Mouse (Mus musculus) stomach, embryonic 16.5 days (tissue): ENCODE results near the gene Nr2e1. TPM values are rescaled to one million over a fixed set of nuclear protein-coding genes. Genes with fewer than 3 reads are reported as not detected.

ENCODE experiments used
- ATAC-seq: fragments of 200-750 bp; cut with Nextera tagmentation; 2 replicates; pipeline ENCODE4 v1.8.0; 2017; ENCODE audit warnings: moderate number of reproducible peaks, moderate TSS enrichment; ENCODE audit not compliant: insufficient read depth, low FRiP score
- H3K27ac ChIP-seq: fragments of 300-500 bp; sonication (generic); 2 replicates; pipeline ENCODE4 v1.5.1; 2014; ENCODE audit warnings: low read length
- H3K27me3 ChIP-seq: fragments of 300-500 bp; sonication (generic); 2 replicates; pipeline ENCODE4 v1.6.1; 2014; ENCODE audit warnings: low read length, control low read depth, mixed read lengths; ENCODE audit not compliant: control insufficient read depth, insufficient read depth
- H3K36me3 ChIP-seq: fragments of 300-500 bp; sonication (generic); 2 replicates; pipeline ENCODE4 v1.6.1; 2014; ENCODE audit warnings: low read length; ENCODE audit not compliant: control insufficient read depth, insufficient read depth
- H3K4me1 ChIP-seq: fragments of 300-500 bp; sonication (generic); 2 replicates; pipeline ENCODE4 v1.6.1; 2014; ENCODE audit warnings: low read length, control low read depth, mixed read lengths; ENCODE audit not compliant: control insufficient read depth, insufficient read depth
- H3K4me2 ChIP-seq: fragments of 300-500 bp; sonication (generic); 2 replicates; pipeline ENCODE4 v1.6.1; 2014; ENCODE audit warnings: low read depth, low read length, mixed read lengths
- H3K4me3 ChIP-seq: fragments of 300-500 bp; sonication (generic); replicated peaks from 2 replicates; pipeline ENCODE4 v1.5.1; 2014; ENCODE audit warnings: mild to moderate bottlenecking, low read length
- H3K9ac ChIP-seq: fragments of 300-500 bp; sonication (generic); 2 replicates; pipeline ENCODE4 v1.6.1; 2014; ENCODE audit warnings: low read length
- H3K9me3 ChIP-seq: fragments of 300-500 bp; sonication (generic); replicated peaks from 2 replicates; pipeline ENCODE4 v1.6.1; 2016; ENCODE audit warnings: low read length, control low read depth; ENCODE audit not compliant: control insufficient read depth
- WGBS: fragments of 180-500 bp; shearing (Covaris S2); extraction: QIAGEN DNeasy Blood & Tissue Kit; methylation state at CpG from one replicate; pipeline ENCODE4 v1.1.7; 2014; 5-methylcytosine and 5-hydroxymethylcytosine counted together
- polyA plus RNA-seq: library from polyadenylated mRNA; unstranded; fragments of >200 nt; fragmentation: Nextera tagmentation; extraction: Ambion mirVana; gene quantifications from 2 replicates; pipeline ENCODE4 v1.2.1, GENCODE M21; 2015

Gene Nr2e1
- polyA plus RNA-seq, 1 experiment from 2014 or later = not detected

GRCm38 (mm10) chr10:42525682-42526081 lies 57.8 kb downstream of the Nr2e1 start:
- no peak overlapping the region for H3K27ac ChIP-seq
- WGBS = 96% methylated on average over 3 of the region's 3 CpGs
- H3K4me1 ChIP-seq = peaks cover 3% of the 10 kb centered on the region
- no peak for ATAC-seq
- no peak overlapping the region for H3K4me3 ChIP-seq
- H3K36me3 ChIP-seq = peaks cover 4% of the 10 kb centered on the region; the same call in 1 of the 2 replicates
- no peak overlapping the region for H3K9ac ChIP-seq
- H3K4me2 ChIP-seq = no peak overlapping the region
- H3K9me3 ChIP-seq = no peaks in the 10 kb centered on the region
- H3K27me3 ChIP-seq = no peaks in the 10 kb centered on the region

DNA sequence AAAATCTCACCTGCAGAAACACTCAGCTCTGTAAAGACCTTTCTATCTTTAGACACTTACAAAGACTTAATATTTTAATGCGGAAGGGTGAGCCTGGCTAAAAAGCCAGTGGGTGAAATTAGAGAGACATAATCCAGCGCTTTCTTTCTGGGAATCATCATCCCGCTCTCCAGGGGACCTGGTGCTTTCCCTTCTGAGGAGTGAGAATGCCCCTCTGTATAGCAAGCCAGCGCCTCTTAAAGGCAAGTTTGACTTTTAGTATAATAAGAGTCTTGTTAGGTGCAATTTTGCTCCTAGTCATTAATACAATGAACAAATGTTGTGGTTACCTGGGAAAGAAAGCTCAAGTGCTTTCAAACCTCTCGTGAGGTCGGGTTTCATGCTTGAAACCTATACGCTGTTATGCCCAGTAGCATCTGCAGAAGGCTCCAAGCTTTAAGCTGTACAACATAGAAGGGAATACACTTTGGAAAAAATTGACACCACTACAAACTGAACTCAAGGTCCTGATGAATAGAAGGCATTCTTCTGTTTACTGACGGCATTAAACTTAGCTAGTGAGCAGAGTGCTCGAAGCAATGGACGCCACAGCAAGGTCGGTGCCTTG lies 59.8 kb downstream of the Nr2e1 start:
- H3K4me1 ChIP-seq = peaks cover 7% of the 10 kb centered on the region
- no peak for ATAC-seq
- H3K9ac ChIP-seq = no peak overlapping the region
- H3K4me3 ChIP-seq = no peak overlapping the region
- H3K27me3 ChIP-seq = no peaks in the 10 kb centered on the region
- WGBS = 72% methylated on average over 11 of the region's 11 CpGs
- 0 out of 2 replicates have a peak overlapping the region, but pooled peaks have one; percentile 3 for H3K27ac ChIP-seq
- H3K9me3 ChIP-seq = no peaks in the 10 kb centered on the region
- no peak overlapping the region for H3K4me2 ChIP-seq
- H3K36me3 ChIP-seq = no peaks in the 10 kb centered on the region

GRCm38 (mm10) chr10:42522912-42523311 lies 60.5 kb downstream of the Nr2e1 start:
- H3K36me3 ChIP-seq = no peaks in the 10 kb centered on the region
- peak; percentile 81; the same call in 1 of the 2 replicates for ATAC-seq
- no peak overlapping the region for H3K4me2 ChIP-seq
- no peaks in the 10 kb centered on the region for H3K27me3 ChIP-seq
- peak overlapping the region; percentile 60; the same call in 1 of the 2 replicates for H3K27ac ChIP-seq
- H3K4me1 ChIP-seq = peaks cover 7% of the 10 kb centered on the region
- no peak overlapping the region for H3K9ac ChIP-seq
- no peaks in the 10 kb centered on the region for H3K9me3 ChIP-seq
- no peak overlapping the region for H3K4me3 ChIP-seq
- WGBS = 53% methylated on average over 2 of the region's 2 CpGs

DNA sequence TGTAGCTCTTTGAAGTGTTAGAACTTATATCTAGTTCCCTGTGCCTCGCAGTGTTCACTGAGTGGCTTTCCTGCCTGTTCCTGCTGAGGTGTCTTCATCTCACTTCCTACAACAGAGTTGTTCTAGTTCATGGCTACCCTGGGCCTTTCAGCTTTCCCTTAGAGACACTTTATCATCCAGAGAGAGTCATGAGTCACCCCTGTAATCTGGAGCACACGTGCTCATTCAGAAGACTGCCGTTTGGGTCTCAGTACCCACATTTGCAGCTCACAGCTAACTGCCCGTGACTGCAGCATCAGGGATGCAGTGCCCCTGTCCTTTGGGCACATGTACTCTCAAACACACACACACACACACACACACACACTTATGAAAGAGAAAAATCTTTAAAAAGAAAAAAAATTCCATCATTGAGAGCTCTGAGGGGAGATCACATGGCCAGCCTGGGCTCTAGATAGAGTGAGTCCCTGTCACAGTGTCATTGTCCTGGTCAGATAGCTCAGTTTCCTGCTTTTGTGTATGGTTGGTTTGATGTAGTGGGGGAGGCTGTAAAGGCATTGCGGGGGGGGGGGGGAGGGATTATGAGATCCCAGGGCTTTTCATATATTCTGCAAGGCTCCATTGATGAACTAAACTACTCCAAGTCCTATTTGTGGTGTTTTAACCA lies 62.0 kb downstream of the Nr2e1 start:
- WGBS = 50% methylated on average over 5 of the region's 5 CpGs
- no peak overlapping the region for H3K9ac ChIP-seq
- H3K27ac ChIP-seq = no peak overlapping the region
- H3K4me2 ChIP-seq = no peak overlapping the region
- H3K36me3 ChIP-seq = no peaks in the 10 kb centered on the region
- ATAC-seq = no peak
- peaks cover 7% of the 10 kb centered on the region for H3K4me1 ChIP-seq
- no peaks in the 10 kb centered on the region for H3K9me3 ChIP-seq
- no peaks in the 10 kb centered on the region for H3K27me3 ChIP-seq
- H3K4me3 ChIP-seq = no peak overlapping the region

- Histone ChIP-seq H3K36me3 (no peaks in the 10 kb centered on the region), H3K27me3 (no peaks in the 10 kb centered on the region), H3K9me3 (no peaks in the 10 kb centered on the region), H3K27ac (no peak overlapping the region), H3K9ac (no peak overlapping the region), H3K4me3 (no peak overlapping the region), H3K4me1 (peaks cover 7% of the 10 kb centered on the region), H3K4me2 (no peak overlapping the region)
- ATAC-seq = no peak
- WGBS = 83% methylated on average over 8 of the region's 8 CpGs
These were observed 65.1 kb downstream of the Nr2e1 start for GRCm38 (mm10) chr10:42518363-42518762.

DNA sequence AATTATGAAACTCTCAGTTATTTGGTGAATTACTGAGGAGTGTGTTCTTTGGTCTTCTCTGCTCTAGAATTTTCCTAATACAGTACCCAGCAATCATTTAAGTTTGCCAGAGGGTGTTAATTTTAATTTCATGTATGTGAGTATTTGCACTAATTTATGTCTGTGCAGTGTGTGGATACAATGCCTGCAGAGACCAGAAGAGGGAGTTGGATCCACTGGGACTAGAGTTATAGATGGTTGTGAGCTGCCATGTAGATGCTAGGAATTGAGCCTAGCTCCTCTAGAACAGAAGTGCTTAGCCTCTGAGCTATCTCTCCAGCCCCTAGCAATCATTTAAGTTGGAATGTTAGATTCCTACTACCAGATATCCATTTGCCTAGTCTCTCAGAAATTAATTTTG lies 69.3 kb downstream of the Nr2e1 start:
- Histone ChIP-seq H3K4me1 (no peaks in the 10 kb centered on the region), H3K9ac (no peak overlapping the region), H3K4me3 (no peak overlapping the region), H3K9me3 (no peaks in the 10 kb centered on the region), H3K4me2 (no peak overlapping the region), H3K27ac (no peak overlapping the region), H3K27me3 (no peaks in the 10 kb centered on the region), H3K36me3 (0 out of 2 replicates have a peak, but pooled peaks cover 6% of the 10 kb centered on the region)
- no peak for ATAC-seq

Other genes with a start within 250 kb of the Nr2e1 start
- gene Afg1l, start 105.1 kb downstream of the Nr2e1 start, polyA plus RNA-seq = 9.2 and 9.8 TPM in 2 replicates
- gene Snx3, start 81.6 kb downstream of the Nr2e1 start, polyA plus RNA-seq = 350 and 385 TPM in 2 replicates
- gene Ostm1, start 190 bp upstream of the Nr2e1 start, polyA plus RNA-seq = 13.5 and 13.8 TPM in 2 replicates
- 22.4 and 25.7 TPM in 2 replicates for gene Sec63, start 177.9 kb upstream of the Nr2e1 start, polyA plus RNA-seq